Mouse (Mus musculus) embryonic facial prominence, embryonic 13.5 days (tissue): ENCODE measurements around the gene Htra3. TPM values are rescaled to one million over a fixed set of nuclear protein-coding genes. Genes with fewer than 3 reads are reported as not detected.
A peak's percentile ranks its signal among the peaks of the same experiment; 100 is the strongest.

Experiments
- ATAC-seq: fragments of 200-750 bp; cut with Nextera tagmentation; 2 replicates; pipeline ENCODE4 v1.8.0; 2017; ENCODE audit warnings: low read depth; ENCODE audit not compliant: insufficient number of reproducible peaks, insufficient read depth, low FRiP score, low TSS enrichment
- H3K27ac ChIP-seq: fragments of 300-500 bp; sonication (generic); 2 replicates; pipeline ENCODE4 v1.5.1; 2015; ENCODE audit warnings: moderate library complexity, mild to moderate bottlenecking, inconsistent platforms
- H3K27me3 ChIP-seq: fragments of 300-500 bp; sonication (generic); 2 replicates; pipeline ENCODE4 v1.6.1; 2015; ENCODE audit warnings: mild to moderate bottlenecking, inconsistent platforms
- H3K36me3 ChIP-seq: fragments of 300-500 bp; sonication (generic); 2 replicates; pipeline ENCODE4 v1.6.1; 2015; ENCODE audit warnings: mild to moderate bottlenecking, inconsistent platforms
- H3K4me1 ChIP-seq: fragments of 300-500 bp; sonication (generic); 2 replicates; pipeline ENCODE4 v1.6.1; 2015; ENCODE audit warnings: inconsistent platforms
- H3K4me2 ChIP-seq: fragments of 300-500 bp; sonication (generic); 2 replicates; pipeline ENCODE4 v1.6.1; 2015; ENCODE audit warnings: moderate library complexity, mild to moderate bottlenecking, inconsistent platforms
- H3K4me3 ChIP-seq: fragments of 300-500 bp; sonication (generic); 2 replicates; pipeline ENCODE4 v1.5.1; 2015; ENCODE audit warnings: mild to moderate bottlenecking, inconsistent platforms
- H3K9ac ChIP-seq: fragments of 300-500 bp; sonication (generic); 2 replicates; pipeline ENCODE4 v1.6.1; 2015; ENCODE audit warnings: mild to moderate bottlenecking, inconsistent platforms
- H3K9me3 ChIP-seq: fragments of 300-500 bp; sonication (generic); 2 replicates; pipeline ENCODE4 v1.6.1; 2016; ENCODE audit warnings: inconsistent platforms
- WGBS: fragments of 180-500 bp; shearing (Covaris S2); methylation state at CpG from one replicate; pipeline ENCODE4 v1.1.7; 2015; ENCODE audit warnings: mixed read lengths; 5-methylcytosine and 5-hydroxymethylcytosine counted together
- polyA plus RNA-seq: library from polyadenylated mRNA; unstranded; fragments of >200 nt; fragmentation: Nextera tagmentation; extraction: Ambion mirVana; gene quantifications from 2 replicates; pipeline ENCODE4 v1.2.1, GENCODE M21; 2015

The Htra3 gene
- polyA plus RNA-seq, 1 experiment from 2014 or later, result 4.6 TPM

DNA sequence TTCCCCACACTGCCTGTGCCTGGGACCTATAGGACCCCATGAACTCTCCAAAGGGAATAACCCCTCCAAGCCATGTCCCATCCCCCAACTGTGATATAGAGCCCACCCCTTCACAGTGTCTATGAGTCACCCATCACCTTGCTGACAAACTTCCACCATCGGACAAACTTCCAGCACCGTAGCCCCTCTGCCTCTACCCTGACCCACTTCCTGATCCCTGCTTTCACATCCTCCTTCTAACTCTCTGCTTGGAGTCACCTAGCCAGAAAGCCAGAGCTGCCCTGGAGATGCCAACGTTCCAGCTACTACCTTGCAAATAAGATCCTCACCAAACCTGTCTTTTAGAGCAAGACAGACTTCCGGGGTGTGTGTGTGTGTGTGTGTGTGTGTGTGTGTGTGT lies 14.1 kb upstream of the Htra3 start:
- Histone ChIP-seq H3K9ac (no peak overlapping the region), H3K9me3 (no peaks in the 10 kb centered on the region), H3K4me1 (peaks cover 11% of the 10 kb centered on the region), H3K36me3 (no peaks in the 10 kb centered on the region), H3K27ac (no peak overlapping the region), H3K4me3 (no peak overlapping the region), H3K27me3 (no peaks in the 10 kb centered on the region), H3K4me2 (no peak overlapping the region)
- 77% methylated on average over 4 of the region's 4 CpGs for WGBS
- no peak for ATAC-seq

DNA sequence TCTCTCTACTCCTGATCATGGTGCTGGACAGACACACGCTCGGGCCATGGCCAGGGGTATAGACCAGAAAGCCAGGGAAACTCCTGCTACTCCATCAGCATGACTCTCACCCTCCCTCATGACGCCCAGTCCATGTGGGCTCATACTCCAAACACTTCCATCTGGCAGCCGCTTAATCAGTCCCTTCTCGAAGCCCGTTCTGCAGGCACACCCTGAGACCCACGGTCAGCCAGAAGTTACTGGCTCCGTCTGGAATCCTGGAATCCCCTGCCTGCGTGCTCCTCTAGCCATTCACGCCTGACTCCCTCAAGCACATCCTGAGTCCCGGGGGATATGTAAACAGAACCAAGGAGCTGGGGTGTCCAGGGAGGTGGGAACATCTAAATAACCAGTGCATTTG lies 11.7 kb upstream of the Htra3 start:
- Histone ChIP-seq H3K27me3 (no peaks in the 10 kb centered on the region), H3K9me3 (no peaks in the 10 kb centered on the region), H3K4me3 (no peak overlapping the region), H3K4me2 (no peak overlapping the region), H3K36me3 (no peaks in the 10 kb centered on the region), H3K27ac (no peak overlapping the region), H3K4me1 (peaks cover 25% of the 10 kb centered on the region), H3K9ac (no peak overlapping the region)
- 58% methylated on average over 11 of the region's 11 CpGs for WGBS
- no peak for ATAC-seq

DNA sequence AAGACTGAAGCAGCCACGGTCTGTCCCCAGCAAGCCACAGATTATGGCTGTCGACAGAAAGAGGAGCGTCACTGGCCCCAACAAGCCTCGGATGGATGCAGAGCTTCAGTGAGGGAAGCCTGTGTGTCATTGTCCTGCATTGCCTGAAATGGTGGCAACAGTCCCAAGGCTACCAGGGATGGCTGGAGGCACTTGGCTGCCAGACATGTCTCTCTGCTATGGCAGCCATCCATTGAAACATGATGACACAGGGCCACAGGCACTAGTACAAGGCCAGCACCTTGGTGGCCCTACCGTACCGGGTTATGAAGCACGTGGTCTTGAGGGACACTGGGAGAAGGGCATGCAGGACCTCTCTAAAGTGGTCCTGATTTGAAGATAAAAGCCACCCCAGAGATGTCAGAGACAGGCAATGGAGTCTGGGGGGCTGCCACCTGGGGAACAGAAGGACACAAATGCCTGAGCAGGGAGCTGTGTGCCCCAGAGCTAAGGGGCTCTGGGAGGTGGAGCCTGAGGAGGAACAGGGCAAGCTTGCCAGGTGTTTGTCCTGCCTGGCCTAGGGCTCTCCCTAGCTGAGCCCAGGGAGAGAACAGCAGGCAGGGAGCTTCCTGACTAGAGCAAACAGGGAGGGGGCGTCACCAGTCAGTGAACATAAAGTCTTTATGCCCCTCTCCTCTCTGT lies 11.0 kb upstream of the Htra3 start:
- Histone ChIP-seq H3K9ac (no peak overlapping the region), H3K9me3 (no peaks in the 10 kb centered on the region), H3K36me3 (no peaks in the 10 kb centered on the region), H3K4me1 (peaks cover 26% of the 10 kb centered on the region), H3K27ac (no peak overlapping the region), H3K4me2 (no peak overlapping the region), H3K27me3 (no peaks in the 10 kb centered on the region), H3K4me3 (no peak overlapping the region)
- ATAC-seq, result no peak
- WGBS, result 80% methylated on average over 8 of the region's 8 CpGs

DNA sequence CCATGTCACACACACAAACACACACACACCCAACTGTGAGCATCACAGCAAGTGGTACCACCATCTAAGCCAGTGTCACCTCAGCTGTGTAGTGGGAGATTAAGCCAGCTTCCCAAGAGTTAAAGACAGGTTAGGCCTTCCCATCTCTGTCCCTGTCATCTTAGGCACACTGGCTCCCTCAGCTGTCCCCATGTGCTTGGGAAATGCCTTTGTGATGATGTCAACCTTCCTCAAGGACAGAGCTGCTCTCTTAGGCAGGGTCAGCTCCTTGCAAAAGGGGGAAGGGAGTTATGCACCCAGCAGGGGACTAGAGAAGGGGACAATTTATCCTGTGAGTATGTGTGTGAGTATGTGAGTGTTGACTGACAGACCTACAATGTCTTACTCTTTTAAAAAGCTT lies 9.8 kb upstream of the Htra3 start:
- Histone ChIP-seq H3K36me3 (no peaks in the 10 kb centered on the region), H3K27me3 (no peaks in the 10 kb centered on the region), H3K4me3 (no peak overlapping the region), H3K9ac (no peak overlapping the region), H3K9me3 (no peaks in the 10 kb centered on the region), H3K4me1 (peaks cover 26% of the 10 kb centered on the region), H3K27ac (no peak overlapping the region), H3K4me2 (no peak overlapping the region)
- no peak for ATAC-seq

DNA sequence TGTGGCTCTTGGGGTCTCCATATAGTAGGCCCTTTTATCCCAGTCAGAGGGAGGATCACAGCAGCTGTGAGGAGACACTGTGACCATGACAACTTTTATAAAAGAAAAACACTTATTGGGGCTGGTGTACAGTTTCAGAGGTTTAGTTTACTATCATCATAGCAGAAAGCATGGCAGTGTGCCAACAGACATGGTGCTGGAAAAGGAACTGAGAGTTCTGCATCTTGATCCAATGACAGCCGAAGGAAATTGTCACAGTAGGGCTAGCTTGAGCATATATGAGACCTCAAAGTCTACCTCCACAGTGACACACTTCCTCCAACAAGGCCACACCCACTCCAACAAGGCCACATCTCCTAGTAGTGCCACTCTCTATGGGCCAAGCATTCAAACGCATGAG lies 9.3 kb upstream of the Htra3 start:
- Histone ChIP-seq H3K9ac (no peak overlapping the region), H3K4me1 (peaks cover 28% of the 10 kb centered on the region), H3K27me3 (no peaks in the 10 kb centered on the region), H3K27ac (no peak overlapping the region), H3K4me2 (no peak overlapping the region), H3K36me3 (no peaks in the 10 kb centered on the region), H3K9me3 (no peaks in the 10 kb centered on the region), H3K4me3 (no peak overlapping the region)
- 77% methylated on average over 2 of the region's 2 CpGs for WGBS
- no peak for ATAC-seq

DNA sequence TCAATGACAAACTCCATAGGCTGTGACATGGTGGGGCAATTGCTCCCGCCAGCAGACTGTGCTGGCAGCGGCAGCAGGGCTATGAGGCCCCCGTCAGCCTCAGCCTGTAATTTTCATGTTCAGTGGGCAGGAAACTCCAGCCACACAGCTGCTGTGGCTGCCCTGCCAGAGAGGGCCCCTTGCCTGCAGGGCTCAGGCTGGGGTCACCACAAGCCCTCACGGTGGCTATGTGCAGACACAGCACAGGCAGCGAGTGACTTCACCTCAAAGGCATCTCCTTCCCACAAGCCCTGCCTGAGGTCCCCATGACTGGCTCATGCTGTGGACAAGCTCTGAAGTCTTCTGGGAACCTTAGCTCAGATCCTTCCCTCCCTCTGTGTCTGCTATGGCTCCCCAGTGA lies 7.5 kb upstream of the Htra3 start:
- Histone ChIP-seq H3K4me1 (peaks cover 28% of the 10 kb centered on the region), H3K9me3 (no peaks in the 10 kb centered on the region), H3K4me2 (no peak overlapping the region), H3K27me3 (no peaks in the 10 kb centered on the region), H3K9ac (no peak overlapping the region), H3K36me3 (no peaks in the 10 kb centered on the region), H3K4me3 (no peak overlapping the region), H3K27ac (no peak overlapping the region; the same call in 1 of the 2 replicates)
- WGBS, result 45% methylated on average over 5 of the region's 5 CpGs
- 0 out of 2 replicates have a peak, but pooled peaks have one; percentile 48 for ATAC-seq

DNA sequence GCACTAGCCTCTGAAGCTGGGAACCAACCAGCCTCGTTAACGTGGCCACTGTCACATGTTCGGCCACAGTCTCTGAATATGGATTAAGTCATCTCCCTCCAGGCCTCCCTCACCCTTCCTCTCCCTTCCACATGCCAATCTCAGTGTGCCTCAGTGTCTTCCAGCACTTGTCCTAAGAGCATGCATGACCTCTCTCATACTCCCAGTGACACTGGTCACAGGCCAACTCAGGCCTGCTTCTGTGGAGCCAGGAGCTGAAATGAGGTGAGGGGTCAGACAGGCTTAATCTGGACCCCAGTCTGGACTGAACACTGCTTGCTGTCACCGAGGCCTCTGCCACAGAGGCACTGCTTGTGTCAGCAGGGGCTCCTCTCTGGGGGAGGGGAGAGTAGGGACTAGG lies 6.8 kb upstream of the Htra3 start:
- H3K4me3 ChIP-seq, result no peak overlapping the region
- WGBS, result 73% methylated on average over 4 of the region's 4 CpGs

DNA sequence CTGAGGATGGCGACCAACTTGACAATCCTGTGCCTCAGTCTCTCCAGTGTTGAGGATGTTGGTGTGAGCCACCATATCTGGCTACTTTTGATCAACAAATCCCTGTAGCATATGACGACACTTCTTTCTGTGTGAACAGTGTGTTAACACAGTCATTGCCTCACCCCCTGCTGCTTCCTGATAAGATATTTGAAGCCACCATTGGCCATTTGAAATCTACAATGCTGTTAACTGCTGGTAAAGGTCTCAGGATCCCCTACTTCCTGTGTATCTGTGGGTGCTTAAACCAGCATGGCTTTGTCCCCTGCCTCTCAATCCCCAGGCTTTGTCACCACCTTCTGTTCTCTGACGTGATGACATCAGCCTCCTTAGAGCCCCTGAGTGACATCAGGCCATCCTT lies 5.5 kb upstream of the Htra3 start:
- Histone ChIP-seq H3K4me1 (peaks cover 26% of the 10 kb centered on the region), H3K27me3 (peaks cover 13% of the 10 kb centered on the region), H3K4me2 (no peak overlapping the region), H3K36me3 (no peaks in the 10 kb centered on the region), H3K27ac (no peak overlapping the region), H3K9ac (no peak overlapping the region), H3K9me3 (no peaks in the 10 kb centered on the region), H3K4me3 (no peak overlapping the region)
- no peak for ATAC-seq
- 75% methylated on average over 3 of the region's 3 CpGs for WGBS

More for the DNA sequence above, 6.8 kb upstream of the Htra3 start:
- H3K9me3 ChIP-seq, result no peaks in the 10 kb centered on the region
- H3K36me3 ChIP-seq, result no peaks in the 10 kb centered on the region
- H3K27me3 ChIP-seq, result peaks cover 2% of the 10 kb centered on the region; the same call in 1 of the 2 replicates
- H3K27ac ChIP-seq, result no peak overlapping the region
- ATAC-seq, result no peak
- H3K4me1 ChIP-seq, result peaks cover 27% of the 10 kb centered on the region
- no peak overlapping the region for H3K9ac ChIP-seq
- no peak overlapping the region for H3K4me2 ChIP-seq

DNA sequence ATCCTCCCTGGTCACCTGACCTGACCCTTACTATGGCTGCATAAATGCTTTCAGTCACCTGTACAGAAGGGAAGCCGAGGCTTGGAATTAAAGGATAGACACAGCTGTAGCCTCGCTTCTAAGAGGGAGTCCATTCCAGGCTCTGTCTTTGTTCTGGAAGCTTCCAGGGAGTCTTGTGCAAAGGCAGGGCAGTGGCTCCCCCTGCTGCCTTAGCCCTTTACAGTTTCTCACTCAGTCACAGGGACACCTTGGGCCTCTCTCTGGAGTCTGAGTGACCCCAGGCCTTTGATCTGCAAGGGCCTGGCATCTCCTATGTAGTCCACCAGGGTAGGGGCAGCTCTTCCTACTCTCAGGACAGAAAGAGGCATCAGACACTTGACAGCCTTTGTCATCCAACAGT lies 1.4 kb upstream of the Htra3 start:
- no peaks in the 10 kb centered on the region for H3K9me3 ChIP-seq
- 57% methylated on average over 2 of the region's 2 CpGs for WGBS

DNA sequence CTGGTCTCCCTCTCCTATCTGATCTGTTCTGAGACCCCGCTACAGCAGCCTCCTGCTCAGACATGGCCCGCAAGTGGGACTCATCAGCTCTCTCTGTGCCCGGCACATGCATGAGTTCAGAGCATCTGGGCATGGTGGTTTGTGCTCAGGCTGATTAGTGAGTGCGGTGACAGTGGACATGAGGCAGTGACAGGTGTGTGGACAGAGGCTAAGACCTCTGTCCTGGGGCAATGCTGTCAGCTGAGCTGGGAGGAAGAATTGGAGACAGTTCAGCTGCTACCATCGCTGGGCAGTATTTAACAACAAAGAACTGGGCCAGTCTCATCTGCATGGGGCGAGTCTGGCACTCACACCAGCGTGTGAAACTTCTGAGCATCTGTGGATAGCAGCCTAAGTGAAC lies 2.6 kb downstream of the Htra3 start:
- peaks cover 47% of the 10 kb centered on the region for H3K27me3 ChIP-seq
- H3K4me1 ChIP-seq, result peaks cover 29% of the 10 kb centered on the region
- no peaks in the 10 kb centered on the region for H3K9me3 ChIP-seq
- H3K36me3 ChIP-seq, result no peaks in the 10 kb centered on the region
- H3K27ac ChIP-seq, result no peak overlapping the region
- H3K4me2 ChIP-seq, result no peak overlapping the region
- 82% methylated on average over 7 of the region's 7 CpGs for WGBS
- ATAC-seq, result no peak
- H3K4me3 ChIP-seq, result no peak overlapping the region
- no peak overlapping the region for H3K9ac ChIP-seq

More for the DNA sequence above, 1.4 kb upstream of the Htra3 start:
- H3K27me3 ChIP-seq, result peaks cover 47% of the 10 kb centered on the region
- H3K36me3 ChIP-seq, result no peaks in the 10 kb centered on the region
- no peak overlapping the region for H3K9ac ChIP-seq
- H3K4me1 ChIP-seq, result peaks cover 12% of the 10 kb centered on the region
- no peak for ATAC-seq
- H3K4me2 ChIP-seq, result no peak overlapping the region
- no peak overlapping the region for H3K27ac ChIP-seq
- H3K4me3 ChIP-seq, result no peak overlapping the region

DNA sequence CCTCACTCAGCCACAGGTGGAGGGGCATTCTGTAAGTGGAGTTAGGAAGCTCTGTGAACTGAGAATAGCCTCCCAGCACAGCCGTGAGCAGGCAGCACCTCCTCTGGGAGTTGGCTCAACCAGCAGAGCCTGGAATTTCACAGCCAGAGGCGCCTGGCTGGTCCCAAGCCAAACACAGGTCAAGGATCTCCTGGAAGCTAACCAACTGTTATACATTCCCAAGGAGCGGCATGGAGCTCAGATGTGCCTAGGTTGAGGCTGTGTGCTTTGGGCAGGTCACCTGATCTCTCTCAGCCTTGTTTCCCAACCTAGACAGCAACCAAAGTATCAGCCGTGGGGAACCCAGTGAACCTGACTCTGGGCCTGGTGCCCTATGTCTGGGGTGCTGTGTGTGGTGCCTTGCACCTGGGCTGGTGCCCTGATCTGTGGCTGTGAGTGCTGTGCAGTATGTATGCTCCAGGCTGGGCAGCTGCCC lies 5.5 kb downstream of the Htra3 start:
- WGBS, result 48% methylated on average over 4 of the region's 4 CpGs
- Histone ChIP-seq H3K4me2 (no peak overlapping the region), H3K4me1 (peaks cover 44% of the 10 kb centered on the region), H3K9ac (no peak overlapping the region), H3K27me3 (peaks cover 24% of the 10 kb centered on the region), H3K9me3 (no peaks in the 10 kb centered on the region), H3K4me3 (no peak overlapping the region), H3K27ac (peak overlapping the region; percentile 29), H3K36me3 (no peaks in the 10 kb centered on the region)
- no peak for ATAC-seq

DNA sequence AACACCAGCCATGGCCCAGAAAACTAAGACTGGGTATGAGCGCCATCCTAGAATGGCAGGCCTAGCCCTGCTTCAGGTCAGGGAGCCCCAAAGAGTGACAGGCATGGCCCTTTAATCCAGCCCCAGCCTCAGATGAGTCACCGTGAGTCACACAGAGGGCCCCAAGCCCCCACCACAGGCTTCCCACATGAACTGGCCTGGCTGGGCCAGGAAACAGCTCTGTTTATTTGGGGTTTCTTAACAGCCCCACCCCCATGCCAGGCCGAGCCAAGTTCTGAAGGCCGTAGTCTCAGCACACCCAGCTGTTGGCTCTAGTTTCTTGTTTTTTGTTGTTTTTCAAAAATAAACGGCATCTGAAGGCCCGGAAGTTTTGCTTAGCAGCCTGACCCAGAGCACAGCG lies 6.5 kb downstream of the Htra3 start:
- ATAC-seq, result peak; percentile 29; the same call in 1 of the 2 replicates
- H3K4me1 ChIP-seq, result peaks cover 41% of the 10 kb centered on the region
- H3K9me3 ChIP-seq, result no peaks in the 10 kb centered on the region
- peak overlapping the region; percentile 29 for H3K27ac ChIP-seq
- no peak overlapping the region for H3K4me3 ChIP-seq
- H3K27me3 ChIP-seq, result peaks cover 14% of the 10 kb centered on the region
- H3K9ac ChIP-seq, result no peak overlapping the region; the same call in 1 of the 2 replicates
- WGBS, result 47% methylated on average over 7 of the region's 7 CpGs
- no peaks in the 10 kb centered on the region for H3K36me3 ChIP-seq
- no peak overlapping the region for H3K4me2 ChIP-seq
